ENCODE assay signal across 8 mouse cellular contexts in genomic region chr8:124948733-124949111, GRCm38 (mm10). TPM values are rescaled to one million over a fixed set of nuclear protein-coding genes. Genes with fewer than 3 reads are reported as not detected.
A peak's percentile ranks its signal among the peaks of the same experiment; 100 is the strongest.
DNase-seq lines count a peak whose midpoint lies in the region; ATAC-seq and TF ChIP-seq lines count a peak whose summit lies in the region.

No protein-coding gene starts in this region.

- H3K27ac ChIP-seq in kidney, adult 2 months (ENCODE audit: insufficient read depth, low read depth, low read length): peak overlapping the region; percentile 69
- H3K27ac ChIP-seq in hindbrain, embryonic 16.5 days (ENCODE audit: low read depth, low read length): peak overlapping the region; percentile 98

- TF ChIP-seq CTCF in kidney, adult 2 months (conservative IDR thresholded peaks at IDR 0.05; ENCODE audit: insufficient read depth, insufficient read length, low read depth, low read length): no peak
- TF ChIP-seq CTCF in E14TG2a.4 (conservative IDR thresholded peaks at IDR 0.05; ENCODE audit: low read length): no peak

- DNase-seq in kidney, adult 2 months: no peak
- no peak for DNase-seq in kidney, postnatal 25 days
- peak; percentile 50 to 64 for DNase-seq in cerebellum, postnatal 14 days
- peak; percentile 40 for DNase-seq in thymus, postnatal 0 days (ENCODE audit: low spot score)

- no peak for TF ChIP-seq POLR2A in kidney, adult 2 months (IDR thresholded peaks at IDR 0.05; ENCODE audit: low read depth, low read length)

- no peaks in the 10 kb centered on the region for H3K36me3 ChIP-seq in kidney, adult 2 months (ENCODE audit: control insufficient read depth, insufficient read depth, low read length)
- peaks cover 15% of the 10 kb centered on the region; the same call in 1 of the 2 replicates for H3K36me3 ChIP-seq in E14TG2a.4 (ENCODE audit: insufficient read depth, low read length)
- H3K36me3 ChIP-seq in hindbrain, embryonic 16.5 days (ENCODE audit: control insufficient read depth, insufficient read depth, low read length): no peaks in the 10 kb centered on the region
- peaks cover 16% of the 10 kb centered on the region for H3K36me3 ChIP-seq in megakaryocyte, embryonic 14.5 days (replicated peaks; ENCODE audit: low read length)

- WGBS in kidney, adult 2 months: 6% methylated on average over 62 of the region's 62 CpGs
- 0% methylated on average over 9 of the region's 62 CpGs for WGBS in hindbrain, embryonic 16.5 days

- no peaks in the 10 kb centered on the region for H3K27me3 ChIP-seq in kidney, adult 2 months (replicated peaks; ENCODE audit: control insufficient read depth, insufficient read depth, low read length)
- H3K27me3 ChIP-seq in E14TG2a.4 (ENCODE audit: insufficient read depth, low read length): peaks cover 27% of the 10 kb centered on the region
- no peaks in the 10 kb centered on the region for H3K27me3 ChIP-seq in hindbrain, embryonic 16.5 days (replicated peaks; ENCODE audit: control insufficient read depth, insufficient read depth, low read length)
- peaks cover 9% of the 10 kb centered on the region for H3K27me3 ChIP-seq in megakaryocyte, embryonic 14.5 days (replicated peaks)

- H3K4me1 ChIP-seq in kidney, adult 2 months (ENCODE audit: control insufficient read depth, insufficient read depth, low read length): peaks cover 10% of the 10 kb centered on the region
- H3K4me1 ChIP-seq in E14TG2a.4 (replicated peaks; ENCODE audit: low read depth, low read length): peaks cover 50% of the 10 kb centered on the region
- peaks cover 38% of the 10 kb centered on the region for H3K4me1 ChIP-seq in hindbrain, embryonic 16.5 days (ENCODE audit: control insufficient read depth, insufficient read depth, low read depth, low read length)
- H3K4me1 ChIP-seq in megakaryocyte, embryonic 14.5 days: peaks cover 57% of the 10 kb centered on the region

- no peaks in the 10 kb centered on the region for H3K9me3 ChIP-seq in E14TG2a.4 (ENCODE audit: low read length)
- no peaks in the 10 kb centered on the region for H3K9me3 ChIP-seq in hindbrain, embryonic 16.5 days (ENCODE audit: control insufficient read depth, low read length)
- H3K9me3 ChIP-seq in megakaryocyte, embryonic 14.5 days: no peaks in the 10 kb centered on the region

- peak overlapping the region; percentile 68 for H3K4me3 ChIP-seq in kidney, adult 2 months (ENCODE audit: insufficient read depth, low read depth, low read length)
- peak overlapping the region; percentile 90 for H3K4me3 ChIP-seq in E14TG2a.4 (replicated peaks; ENCODE audit: low read length)
- H3K4me3 ChIP-seq in hindbrain, embryonic 16.5 days (ENCODE audit: low read length): peak overlapping the region; percentile 92
- peak overlapping the region; percentile 93 for H3K4me3 ChIP-seq in megakaryocyte, embryonic 14.5 days (replicated peaks)

- H3K4me2 ChIP-seq in hindbrain, embryonic 16.5 days (ENCODE audit: low read length): peak overlapping the region; percentile 91

- peak overlapping the region; percentile 98 for H3K9ac ChIP-seq in hindbrain, embryonic 16.5 days (ENCODE audit: low read depth, low read length)

- ATAC-seq in hindbrain, embryonic 16.5 days: peak; percentile 54
- no peak for ATAC-seq in granulocyte monocyte progenitor cell, adult 5-6 weeks (replicated peaks; ENCODE audit: poor library complexity, severe bottlenecking)

RNA-seq across cellular contexts. Expression of gene Egln1, which starts 0.4 kb away (rescaled TPM):
- polyA plus RNA-seq in kidney, adult 2 months (2012; rRNA removed): 35.8 and 38.8 TPM in 2 replicates
- 14.3 and 14.8 TPM in 2 replicates for polyA plus RNA-seq in hindbrain, embryonic 16.5 days (2015; fragmentation: Nextera tagmentation; extraction: Ambion mirVana)
- polyA plus RNA-seq in megakaryocyte, embryonic 14.5 days (2012; ENCODE audit: insufficient read depth, low replicate concordance): 6.7 and 14.0 TPM in 2 replicates
- polyA plus RNA-seq in thymus, postnatal 0 days (2015; fragmentation: Nextera tagmentation; extraction: Ambion mirVana): 13.0 and 15.3 TPM in 2 replicates
- total RNA-seq in granulocyte monocyte progenitor cell, adult 5-6 weeks (2014; fragmentation: Nextera tagmentation): 24.1 and 24.6 TPM in 2 replicates
- 16.3 and 23.5 TPM in 2 replicates for total RNA-seq in granulocyte monocyte progenitor cell, adult 5-6 weeks (2017)

RNA-seq across cellular contexts. Expression of gene Sprtn, which starts 51.0 kb away (rescaled TPM):
- 8.3 and 9.5 TPM in 2 replicates for polyA plus RNA-seq in kidney, adult 2 months (2012; rRNA removed)
- 5.9 and 8.1 TPM in 2 replicates for polyA plus RNA-seq in hindbrain, embryonic 16.5 days (2015; fragmentation: Nextera tagmentation; extraction: Ambion mirVana)
- 1.7 and 2.5 TPM in 2 replicates for polyA plus RNA-seq in megakaryocyte, embryonic 14.5 days (2012; ENCODE audit: insufficient read depth, low replicate concordance)
- polyA plus RNA-seq in thymus, postnatal 0 days (2015; fragmentation: Nextera tagmentation; extraction: Ambion mirVana): 11.0 and 13.5 TPM in 2 replicates
- total RNA-seq in granulocyte monocyte progenitor cell, adult 5-6 weeks (2014; fragmentation: Nextera tagmentation): 18.5 and 18.8 TPM in 2 replicates
- total RNA-seq in granulocyte monocyte progenitor cell, adult 5-6 weeks (2017): 20.9 and 21.8 TPM in 2 replicates

RNA-seq across cellular contexts. Expression of gene Exoc8, which starts 51.2 kb away (rescaled TPM):
- 8.2 and 8.4 TPM in 2 replicates for polyA plus RNA-seq in kidney, adult 2 months (2012; rRNA removed)
- polyA plus RNA-seq in hindbrain, embryonic 16.5 days (2015; fragmentation: Nextera tagmentation; extraction: Ambion mirVana): 11.7 and 14.8 TPM in 2 replicates
- polyA plus RNA-seq in megakaryocyte, embryonic 14.5 days (2012; ENCODE audit: insufficient read depth, low replicate concordance): 2.1 and 3.3 TPM in 2 replicates
- 7.0 and 9.2 TPM in 2 replicates for polyA plus RNA-seq in thymus, postnatal 0 days (2015; fragmentation: Nextera tagmentation; extraction: Ambion mirVana)
- total RNA-seq in granulocyte monocyte progenitor cell, adult 5-6 weeks (2014; fragmentation: Nextera tagmentation): 9.6 and 16.2 TPM in 2 replicates
- total RNA-seq in granulocyte monocyte progenitor cell, adult 5-6 weeks (2017): 14.7 and 16.0 TPM in 2 replicates

Comparison
In these comparisons a context has a peak if more than half of its experiments do, and no peak if none do; other contexts are left out.
1. DNase-seq: peak in cerebellum, postnatal 14 days (2 of 2) and thymus, postnatal 0 days (single experiment); none in kidney, adult 2 months (single experiment) and kidney, postnatal 25 days (0 of 2).
2. Peak in every context shown above with its lines, with median percentiles within 50 percentile points of each other: H3K4me3 ChIP-seq.